Mouse (Mus musculus) layer of hippocampus, adult 9-11 months (tissue): Measurements from ENCODE around the gene Serinc3.
"Not testable (repeated sequence)": the region's sequence is repeated elsewhere in the genome, so short reads cannot be mapped to it uniquely, and the experiment has no call there.

Source experiments
- DNase-seq: peaks from one replicate; pipeline ENCODE4 v3.0.0; 2022

Gene Serinc3

GRCm38 (mm10) chr2:163644575-163645385 lies at the start of gene Serinc3:
Serinc3 (minus strand) TSS chr2:163645131.
- DNase-seq, result peak; percentile 98

GRCm38 (mm10) chr2:163693716-163694314 lies 48.9 kb upstream of the Serinc3 start:
- DNase-seq, result no peak

- DNase-seq, result no peak
Observed at GRCm38 (mm10) chr2:163692873-163693612, 48.1 kb upstream of the Serinc3 start.

- DNase-seq, result no peak
Observed at GRCm38 (mm10) chr2:163691846-163692605, 47.1 kb upstream of the Serinc3 start.

GRCm38 (mm10) chr2:163690409-163691304 lies 45.7 kb upstream of the Serinc3 start:
- no peak for DNase-seq

- DNase-seq, result no peak
Observed at GRCm38 (mm10) chr2:163689771-163690170, 44.8 kb upstream of the Serinc3 start.

- DNase-seq, result not testable (repeated sequence)
Observed at GRCm38 (mm10) chr2:163688377-163688776, 43.4 kb upstream of the Serinc3 start.

GRCm38 (mm10) chr2:163686886-163687285 lies 42.0 kb upstream of the Serinc3 start:
- DNase-seq, result no peak

- DNase-seq, result no peak
Observed at GRCm38 (mm10) chr2:163686233-163686632, 41.3 kb upstream of the Serinc3 start.

- DNase-seq, result peak; percentile 87
Observed at GRCm38 (mm10) chr2:163685761-163686200, 40.9 kb upstream of the Serinc3 start.

- DNase-seq, result no peak
Observed at GRCm38 (mm10) chr2:163685287-163685686, 40.4 kb upstream of the Serinc3 start.

- no peak for DNase-seq
Observed at GRCm38 (mm10) chr2:163682344-163682743, 37.4 kb upstream of the Serinc3 start.

- no peak for DNase-seq
Observed at GRCm38 (mm10) chr2:163676745-163677144, 31.8 kb upstream of the Serinc3 start.

- DNase-seq, result no peak
Observed at GRCm38 (mm10) chr2:163676321-163676720, 31.4 kb upstream of the Serinc3 start.

- DNase-seq, result no peak
Observed at GRCm38 (mm10) chr2:163675662-163676061, 30.7 kb upstream of the Serinc3 start.

GRCm38 (mm10) chr2:163675144-163675619 lies 30.3 kb upstream of the Serinc3 start:
- peak; percentile 71 for DNase-seq

- no peak for DNase-seq
Observed at GRCm38 (mm10) chr2:163674397-163674796, 29.5 kb upstream of the Serinc3 start.

- no peak for DNase-seq
Observed at GRCm38 (mm10) chr2:163670872-163671594, 26.1 kb upstream of the Serinc3 start.

GRCm38 (mm10) chr2:163667045-163667444 lies 22.1 kb upstream of the Serinc3 start:
- DNase-seq, result no peak

- DNase-seq, result peak; percentile 40
Observed at GRCm38 (mm10) chr2:163663930-163664329, 19.0 kb upstream of the Serinc3 start.

- no peak for DNase-seq
Observed at GRCm38 (mm10) chr2:163662698-163663221, 17.8 kb upstream of the Serinc3 start.
